Comparison of ENCODE assay signal across 8 mouse cellular contexts in the genomic region with DNA sequence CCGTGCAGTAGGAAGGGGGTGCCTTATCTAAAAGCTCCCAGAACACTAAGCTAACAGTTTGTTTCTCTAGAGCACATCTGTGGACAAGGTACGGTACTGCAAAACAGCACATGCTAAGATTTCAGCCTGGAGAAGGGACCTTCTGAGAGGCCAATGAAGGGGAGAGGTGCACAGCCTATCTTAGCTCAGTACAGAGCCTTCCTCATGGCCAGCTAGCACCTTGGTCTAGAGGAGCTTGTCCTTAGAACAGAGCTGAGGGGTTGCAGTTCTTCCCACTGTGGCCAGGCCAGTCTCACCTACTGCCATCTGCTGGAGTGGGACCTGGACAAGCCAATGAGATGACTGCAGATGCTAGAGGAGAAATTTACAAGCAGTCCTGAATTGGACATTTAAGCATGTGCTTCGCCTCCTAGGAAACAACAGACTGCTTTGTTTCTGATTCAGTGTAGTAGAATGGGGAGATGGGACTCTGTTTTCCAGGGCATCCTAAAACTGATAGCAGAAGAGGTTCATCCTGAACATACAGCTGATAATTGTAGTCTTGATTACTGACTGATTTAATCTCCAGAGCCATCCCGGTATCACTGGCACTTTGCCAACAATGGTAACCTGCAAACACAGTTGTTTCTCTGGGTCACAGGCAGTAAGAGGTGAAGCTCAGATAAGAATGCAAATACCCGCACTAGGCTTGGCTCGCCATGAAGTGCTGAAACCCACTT.
DNase-seq lines count a peak whose midpoint lies in the region; ATAC-seq lines count a peak whose summit lies in the region.

No protein-coding gene starts in this region.

- 0 out of 2 replicates have a peak, but pooled peaks have one; percentile 43 for ATAC-seq in heart, embryonic 15.5 days (replicated peaks; ENCODE audit: insufficient number of reproducible peaks, insufficient read depth, low FRiP score, low read depth)
- ATAC-seq in intestine, embryonic 15.5 days: peak; percentile 77
- 0 out of 2 replicates have a peak, but pooled peaks have one; percentile 39 for ATAC-seq in stomach, embryonic 16.5 days (ENCODE audit: insufficient read depth, low FRiP score)

- no peak overlapping the region; the same call in 1 of the 2 replicates for H3K27ac ChIP-seq in heart, embryonic 15.5 days
- H3K27ac ChIP-seq in intestine, embryonic 15.5 days: no peak overlapping the region; the same call in 1 of the 2 replicates
- H3K27ac ChIP-seq in stomach, embryonic 16.5 days (ENCODE audit: low read length): no peak overlapping the region

- H3K27me3 ChIP-seq in heart, embryonic 15.5 days: no peaks in the 10 kb centered on the region
- H3K27me3 ChIP-seq in intestine, embryonic 15.5 days (replicated peaks): no peaks in the 10 kb centered on the region
- no peaks in the 10 kb centered on the region for H3K27me3 ChIP-seq in stomach, embryonic 16.5 days (ENCODE audit: control insufficient read depth, insufficient read depth, low read length)

- no peaks in the 10 kb centered on the region for H3K9me3 ChIP-seq in heart, embryonic 15.5 days (replicated peaks)
- H3K9me3 ChIP-seq in intestine, embryonic 15.5 days: no peaks in the 10 kb centered on the region
- no peaks in the 10 kb centered on the region for H3K9me3 ChIP-seq in stomach, embryonic 16.5 days (replicated peaks; ENCODE audit: control insufficient read depth, low read length)

- H3K4me2 ChIP-seq in heart, embryonic 15.5 days: no peak overlapping the region
- no peak overlapping the region for H3K4me2 ChIP-seq in intestine, embryonic 15.5 days (replicated peaks)
- no peak overlapping the region for H3K4me2 ChIP-seq in stomach, embryonic 16.5 days (ENCODE audit: low read depth, low read length)

- H3K4me1 ChIP-seq in heart, embryonic 15.5 days (replicated peaks): peaks cover 27% of the 10 kb centered on the region
- peaks cover 11% of the 10 kb centered on the region for H3K4me1 ChIP-seq in intestine, embryonic 15.5 days (replicated peaks)
- no peaks in the 10 kb centered on the region for H3K4me1 ChIP-seq in stomach, embryonic 16.5 days (ENCODE audit: control insufficient read depth, insufficient read depth, low read length)

- intact Hi-C loops in heart, postnatal 25 days (cut with DNase I): no loop called here

- H3K36me3 ChIP-seq in heart, embryonic 15.5 days: no peaks in the 10 kb centered on the region
- no peaks in the 10 kb centered on the region for H3K36me3 ChIP-seq in intestine, embryonic 15.5 days
- no peaks in the 10 kb centered on the region for H3K36me3 ChIP-seq in stomach, embryonic 16.5 days (ENCODE audit: control insufficient read depth, insufficient read depth, low read length)

- 30% methylated on average over 6 of the region's 6 CpGs for WGBS in heart, embryonic 15.5 days
- 45% methylated on average over 6 of the region's 6 CpGs for WGBS in intestine, embryonic 15.5 days
- whole genome bisulfite sequencing in stomach, embryonic 16.5 days: 42% methylated on average over 6 of the region's 6 CpGs

- no peak for DNase-seq in heart, postnatal 25 days (ENCODE audit: low spot score)
- peak; percentile 19 for DNase-seq in ovary, postnatal 10 days (ENCODE audit: low spot score)
- DNase-seq in ovary, postnatal 36 days (ENCODE audit: low spot score): no peak
- DNase-seq in adrenal gland, postnatal 25 days: no peak
- no peak for DNase-seq in frontal cortex, postnatal 14 days (ENCODE audit: low spot score in 2 of 2)

- H3K4me3 ChIP-seq in heart, embryonic 15.5 days: no peak overlapping the region
- H3K4me3 ChIP-seq in intestine, embryonic 15.5 days (replicated peaks): no peak overlapping the region
- no peak overlapping the region for H3K4me3 ChIP-seq in stomach, embryonic 16.5 days (replicated peaks; ENCODE audit: low read length)

- no peak overlapping the region for H3K9ac ChIP-seq in heart, embryonic 15.5 days
- H3K9ac ChIP-seq in intestine, embryonic 15.5 days: no peak overlapping the region
- H3K9ac ChIP-seq in stomach, embryonic 16.5 days (ENCODE audit: low read length): no peak overlapping the region
